Mouse (Mus musculus): ENCODE data around the gene Gm15517. TPM values are rescaled to one million over a fixed set of nuclear protein-coding genes. Genes with fewer than 3 reads are reported as not detected.

The Gm15517 gene
- polyA plus RNA-seq, 2 experiments: not detected

DNA sequence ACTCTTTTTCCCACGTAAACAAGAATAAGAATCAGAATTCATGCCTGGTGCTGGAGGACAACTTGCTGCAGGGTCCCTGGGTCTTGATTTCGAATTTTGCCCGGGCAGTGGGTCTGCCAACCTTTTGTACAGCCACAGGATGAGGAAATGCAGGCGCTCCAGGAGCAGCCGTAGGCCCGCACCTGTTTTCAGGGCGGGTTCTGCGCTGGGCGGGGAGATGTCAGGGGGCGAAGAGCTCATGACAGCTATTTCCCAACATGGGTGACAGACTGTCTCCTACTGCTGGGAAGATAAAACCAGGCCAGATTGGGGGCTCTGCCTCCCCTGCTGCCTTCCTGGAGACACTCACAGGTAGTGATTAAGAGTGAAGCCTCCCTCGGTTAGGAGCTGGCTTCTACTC is 12.8 kb downstream of the Gm15517 start:
- Histone ChIP-seq H3K4me1 (replicated peaks; ENCODE audit: control insufficient read depth in 2 of 2, insufficient read depth in 2 of 2, low read length in 1 of 2) (no peaks in the 10 kb centered on the region), H3K9ac (replicated peaks) (no peak overlapping the region), H3K4me2 (ENCODE audit: low read depth) (no peak overlapping the region), H3K27me3 (ENCODE audit: control insufficient read depth, insufficient read depth, low read length) (no peaks in the 10 kb centered on the region; the same call in 1 of the 2 replicates), H3K27ac (no peak overlapping the region), H3K36me3 (replicated peaks; ENCODE audit: control insufficient read depth, insufficient read depth, low read depth) (no peaks in the 10 kb centered on the region), H3K4me3 (ENCODE audit: insufficient read depth in 1 of 2, low read depth in 2 of 2, low read length in 2 of 2) (no peak overlapping the region), H3K9me3 (ENCODE audit: control insufficient read depth, low read length) (no peaks in the 10 kb centered on the region)
- TF ChIP-seq CTCF (IDR thresholded peaks at IDR 0.05; ENCODE audit: low read depth) (no peak), EP300 (IDR thresholded peaks at IDR 0.05; ENCODE audit: low read depth) (no peak)
- WGBS (ENCODE audit: insufficient replicate concordance): 43% methylated on average over 11 of the region's 11 CpGs
- ATAC-seq (ENCODE audit: insufficient read depth) (no peak), DNase-seq (ENCODE audit: low read depth in 3 of 3, low spot score in 3 of 3) (no peak)

DNA sequence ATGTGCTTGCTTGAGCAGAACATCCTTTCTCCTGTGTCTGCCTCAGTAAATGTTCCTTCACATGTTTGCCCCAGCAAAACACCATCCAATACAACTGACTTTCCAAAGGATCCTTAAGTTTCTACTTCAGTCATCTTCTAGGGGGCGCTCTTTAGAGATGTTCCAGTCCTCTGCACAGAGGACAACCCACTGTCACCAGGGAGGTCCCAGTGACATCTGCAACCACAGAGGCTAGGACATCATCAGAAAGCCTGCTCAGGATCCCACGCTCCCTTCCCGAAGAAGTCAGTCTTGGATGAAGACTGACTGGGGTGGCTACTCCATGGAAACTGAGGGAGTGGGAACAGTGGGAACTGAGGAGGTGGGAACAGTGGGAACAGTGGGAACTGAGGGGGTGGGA is 14.3 kb downstream of the Gm15517 start:
- TF ChIP-seq CTCF (IDR thresholded peaks at IDR 0.05; ENCODE audit: low read depth): no peak
- TF ChIP-seq EP300 (IDR thresholded peaks at IDR 0.05; ENCODE audit: low read depth): no peak
- H3K4me2 ChIP-seq (ENCODE audit: low read depth): no peak overlapping the region
- ATAC-seq (ENCODE audit: insufficient read depth) (no peak), DNase-seq (ENCODE audit: low read depth in 3 of 3, low spot score in 3 of 3) (no peak)
- H3K4me3 ChIP-seq (ENCODE audit: insufficient read depth in 1 of 2, low read depth in 2 of 2, low read length in 2 of 2): no peak overlapping the region
- H3K9ac ChIP-seq (replicated peaks): no peak overlapping the region
- no peaks in the 10 kb centered on the region; the same call in 1 of the 2 replicates for H3K27me3 ChIP-seq (ENCODE audit: control insufficient read depth, insufficient read depth, low read length)
- no peaks in the 10 kb centered on the region for H3K36me3 ChIP-seq (replicated peaks; ENCODE audit: control insufficient read depth, insufficient read depth, low read depth)
- H3K4me1 ChIP-seq (replicated peaks; ENCODE audit: control insufficient read depth in 2 of 2, insufficient read depth in 2 of 2, low read length in 1 of 2): no peaks in the 10 kb centered on the region
- H3K27ac ChIP-seq: no peak overlapping the region
- no peaks in the 10 kb centered on the region for H3K9me3 ChIP-seq (ENCODE audit: control insufficient read depth, low read length)
- 60% methylated on average over 3 of the region's 3 CpGs for WGBS (ENCODE audit: insufficient replicate concordance)

DNA sequence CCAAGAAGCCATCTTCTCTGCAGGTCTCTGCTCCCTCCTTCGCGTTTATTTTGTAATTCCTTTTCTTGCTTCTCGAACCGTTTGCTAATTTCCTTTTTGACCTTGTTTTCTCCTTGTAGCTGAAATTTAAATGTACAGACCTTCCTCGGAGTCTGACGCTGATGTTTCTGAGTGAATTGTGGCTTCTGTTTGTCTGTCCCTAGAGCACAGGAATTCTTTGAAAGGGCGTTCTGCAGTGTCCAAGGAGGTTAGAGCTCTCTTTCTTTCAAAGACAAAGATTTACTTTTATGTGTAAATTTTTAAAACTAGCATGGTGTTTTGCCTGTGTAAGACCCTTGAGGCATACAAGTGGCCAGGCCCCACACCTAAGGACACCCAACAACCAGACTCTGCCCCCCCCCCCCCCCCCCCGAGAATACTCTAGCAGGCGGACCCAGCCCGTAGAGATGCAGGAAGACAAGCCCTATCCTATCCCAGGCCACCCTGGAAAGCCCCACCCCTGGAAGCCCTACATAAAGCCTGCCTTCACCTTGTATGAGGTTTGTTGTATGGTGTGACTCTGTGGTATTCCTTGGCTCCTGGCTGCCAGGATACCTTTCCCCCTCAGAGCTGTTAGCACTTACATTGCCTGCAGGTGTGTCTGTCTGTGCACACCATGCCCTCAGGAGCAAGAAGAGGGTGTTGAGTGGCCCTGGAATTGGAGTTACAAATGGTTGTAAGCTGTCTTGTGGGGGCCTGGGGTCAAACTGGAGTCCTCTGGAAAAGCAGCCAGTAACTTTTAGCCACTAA is 15.4 kb downstream of the Gm15517 start:
- no peak overlapping the region for H3K4me2 ChIP-seq (ENCODE audit: low read depth)
- no peak for ATAC-seq (ENCODE audit: insufficient read depth)
- TF ChIP-seq CTCF (IDR thresholded peaks at IDR 0.05; ENCODE audit: low read depth) (no peak), EP300 (IDR thresholded peaks at IDR 0.05; ENCODE audit: low read depth) (no peak)

DNA sequence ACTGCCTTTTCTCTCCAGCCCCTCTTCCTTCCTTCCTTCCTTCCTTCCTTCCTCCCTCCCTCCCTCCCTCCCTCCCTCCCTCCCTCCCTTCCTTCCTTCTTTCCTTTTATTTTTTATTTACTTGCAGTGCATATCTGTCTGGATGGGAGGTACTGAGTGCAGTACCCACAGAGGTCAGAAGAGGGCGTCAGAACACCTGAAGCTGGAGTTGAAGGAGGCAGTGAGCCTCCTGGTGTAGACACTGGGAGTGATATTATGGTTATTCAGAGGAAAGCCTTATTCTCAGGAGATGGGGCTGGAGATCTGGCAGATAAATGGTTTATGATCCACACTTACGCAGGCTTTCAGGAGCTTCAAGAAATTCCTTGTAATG is 16.0 kb downstream of the Gm15517 start:
- H3K27me3 ChIP-seq (ENCODE audit: control insufficient read depth, insufficient read depth, low read length): no peaks in the 10 kb centered on the region; the same call in 1 of the 2 replicates
- H3K9me3 ChIP-seq (ENCODE audit: control insufficient read depth, low read length): no peaks in the 10 kb centered on the region
- 47% methylated on average over 2 of the region's 2 CpGs for WGBS (ENCODE audit: insufficient replicate concordance)
- TF ChIP-seq EP300 (IDR thresholded peaks at IDR 0.05; ENCODE audit: low read depth) (no peak), CTCF (IDR thresholded peaks at IDR 0.05; ENCODE audit: low read depth) (peak; percentile 56)
- DNase-seq (ENCODE audit: low read depth in 3 of 3, low spot score in 3 of 3) (no peak), ATAC-seq (ENCODE audit: insufficient read depth) (no peak)
- no peak overlapping the region for H3K9ac ChIP-seq (replicated peaks)
- no peak overlapping the region for H3K4me3 ChIP-seq (ENCODE audit: insufficient read depth in 1 of 2, low read depth in 2 of 2, low read length in 2 of 2)
- no peaks in the 10 kb centered on the region for H3K36me3 ChIP-seq (replicated peaks; ENCODE audit: control insufficient read depth, insufficient read depth, low read depth)
- H3K27ac ChIP-seq: no peak overlapping the region
- H3K4me1 ChIP-seq (replicated peaks; ENCODE audit: control insufficient read depth in 2 of 2, insufficient read depth in 2 of 2, low read length in 1 of 2): no peaks in the 10 kb centered on the region
- H3K4me2 ChIP-seq (ENCODE audit: low read depth): no peak overlapping the region

More for the DNA sequence above, 15.4 kb downstream of the Gm15517 start:
- no peaks in the 10 kb centered on the region for H3K36me3 ChIP-seq (replicated peaks; ENCODE audit: control insufficient read depth, insufficient read depth, low read depth)
- no peaks in the 10 kb centered on the region; the same call in 1 of the 2 replicates for H3K27me3 ChIP-seq (ENCODE audit: control insufficient read depth, insufficient read depth, low read length)
- DNase-seq (ENCODE audit: low read depth in 3 of 3, low spot score in 3 of 3): no peak
- H3K27ac ChIP-seq: no peak overlapping the region
- H3K4me1 ChIP-seq (replicated peaks; ENCODE audit: control insufficient read depth in 2 of 2, insufficient read depth in 2 of 2, low read length in 1 of 2): no peaks in the 10 kb centered on the region
- H3K9me3 ChIP-seq (ENCODE audit: control insufficient read depth, low read length): no peaks in the 10 kb centered on the region
- WGBS (ENCODE audit: insufficient replicate concordance): 44% methylated on average over 10 of the region's 10 CpGs
- H3K4me3 ChIP-seq (ENCODE audit: insufficient read depth in 1 of 2, low read depth in 2 of 2, low read length in 2 of 2): no peak overlapping the region
- H3K9ac ChIP-seq (replicated peaks): no peak overlapping the region

DNA sequence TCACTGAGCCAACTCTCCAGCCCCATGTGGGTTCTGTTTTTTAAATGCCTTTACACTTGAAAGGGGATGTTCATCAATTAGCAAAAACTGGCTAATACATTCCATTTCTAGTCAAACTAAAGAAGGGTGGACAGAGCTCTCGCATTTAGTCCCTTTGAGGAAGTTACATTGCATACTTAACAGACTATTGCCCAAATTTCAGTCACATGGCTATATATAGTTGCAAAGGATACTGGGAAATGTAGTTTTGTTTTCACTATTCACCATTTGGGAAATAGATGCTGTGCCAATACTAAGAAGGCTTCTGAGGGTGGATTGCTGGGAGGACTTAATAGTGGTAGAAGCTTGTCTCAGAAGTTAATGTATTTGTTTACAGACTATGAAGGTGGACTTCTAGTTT is 19.7 kb downstream of the Gm15517 start:
- no peak overlapping the region for H3K9ac ChIP-seq (replicated peaks)
- no peaks in the 10 kb centered on the region for H3K9me3 ChIP-seq (ENCODE audit: control insufficient read depth, low read length)
- no peak overlapping the region for H3K4me2 ChIP-seq (ENCODE audit: low read depth)
- H3K27ac ChIP-seq: no peak overlapping the region
- no peak overlapping the region for H3K4me3 ChIP-seq (ENCODE audit: insufficient read depth in 1 of 2, low read depth in 2 of 2, low read length in 2 of 2)
- TF ChIP-seq EP300 (IDR thresholded peaks at IDR 0.05; ENCODE audit: low read depth): no peak
- TF ChIP-seq CTCF (IDR thresholded peaks at IDR 0.05; ENCODE audit: low read depth): no peak
- 14% methylated on average over 1 of the region's 1 CpGs for WGBS (ENCODE audit: insufficient replicate concordance)
- ATAC-seq (ENCODE audit: insufficient read depth) (no peak), DNase-seq (ENCODE audit: low read depth in 3 of 3, low spot score in 3 of 3) (no peak)
- H3K4me1 ChIP-seq (replicated peaks; ENCODE audit: control insufficient read depth in 2 of 2, insufficient read depth in 2 of 2, low read length in 1 of 2): no peaks in the 10 kb centered on the region
- no peaks in the 10 kb centered on the region for H3K27me3 ChIP-seq (ENCODE audit: control insufficient read depth, insufficient read depth, low read length)
- no peaks in the 10 kb centered on the region for H3K36me3 ChIP-seq (replicated peaks; ENCODE audit: control insufficient read depth, insufficient read depth, low read depth)

Measured in liver, embryonic 14.5 days (tissue).